Mouse (Mus musculus): ENCODE data around the gene Ebf1.

Gene Ebf1

DNA sequence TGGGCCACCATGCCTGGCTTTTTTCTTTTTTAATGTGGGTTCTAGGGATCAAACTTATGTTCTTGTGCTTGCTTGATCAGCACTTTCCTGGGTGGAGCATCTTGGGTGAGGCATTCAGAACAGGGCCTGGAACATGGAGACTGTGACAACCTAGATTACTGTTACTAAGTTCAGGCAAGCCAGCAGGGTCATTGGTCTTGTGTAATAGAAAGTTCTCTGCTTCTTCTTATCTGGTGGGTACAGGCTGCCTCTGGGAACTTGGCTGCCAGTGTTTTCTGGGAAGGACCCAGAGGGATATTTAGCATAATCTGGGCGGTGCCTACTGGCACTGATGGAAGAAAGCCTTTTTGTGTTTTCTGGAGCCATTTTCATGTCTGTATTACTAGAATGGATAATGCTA is 170.9 kb downstream of the Ebf1 start:
- DNase-seq = no peak

DNA sequence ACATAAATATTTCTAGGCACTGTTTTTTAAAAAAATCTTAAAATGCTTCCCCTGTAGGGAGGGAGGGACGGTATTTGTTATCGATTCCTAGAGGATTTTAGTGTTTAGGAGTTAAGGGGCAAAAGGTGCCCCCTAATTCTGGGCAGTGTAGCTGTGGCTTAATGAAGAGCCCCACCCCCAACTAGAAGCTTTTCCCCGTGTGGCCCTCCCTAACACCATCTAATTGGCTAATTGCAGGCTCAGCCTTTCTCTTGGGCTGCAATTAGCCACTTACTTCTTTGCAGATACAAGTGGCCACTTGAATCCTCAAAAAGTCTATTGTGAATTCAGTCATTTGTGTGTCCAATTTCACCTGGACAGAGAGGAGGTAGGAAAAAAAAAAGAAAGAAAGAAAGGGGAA is 175.7 kb downstream of the Ebf1 start:
- DNase-seq = no peak

DNA sequence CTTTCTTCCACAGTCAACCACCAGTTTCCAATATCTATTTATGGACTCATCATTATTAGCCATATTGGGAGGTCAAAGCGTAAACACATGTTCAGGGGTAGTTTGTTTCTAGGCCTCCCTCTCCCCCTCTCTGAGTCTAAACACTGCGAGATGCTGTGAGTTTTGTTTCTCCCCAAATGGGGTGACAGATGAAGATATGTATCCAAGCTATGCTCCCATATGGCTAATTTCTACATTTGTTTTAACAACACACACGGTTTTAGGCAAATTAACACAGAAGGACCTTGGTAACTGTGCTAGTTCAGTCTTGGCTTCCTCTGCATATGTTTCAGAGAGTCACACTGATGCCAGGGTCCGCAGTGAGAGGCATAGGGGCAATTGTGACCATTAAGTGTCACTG is 177.8 kb downstream of the Ebf1 start:
- no peak for DNase-seq

DNA sequence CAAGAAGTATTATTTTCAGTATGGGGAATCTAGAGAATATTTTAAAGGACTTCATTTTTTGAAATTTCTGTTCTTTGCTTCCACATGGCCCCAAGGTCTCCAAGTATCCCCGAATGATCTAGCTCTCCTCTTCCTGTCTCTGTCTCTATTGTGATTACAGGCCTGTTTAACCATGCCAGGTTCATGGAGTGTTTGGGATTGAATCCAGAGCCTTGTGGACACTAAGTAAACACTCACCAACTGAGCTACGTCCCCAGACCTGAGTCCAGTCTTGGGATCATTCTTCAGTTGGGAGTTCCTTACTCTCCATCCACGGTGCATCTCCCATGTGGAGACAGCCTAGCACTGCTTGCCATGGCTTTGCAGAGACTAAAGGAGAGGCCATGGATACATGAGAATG is 178.7 kb downstream of the Ebf1 start:
- peak; percentile 28 for DNase-seq

DNA sequence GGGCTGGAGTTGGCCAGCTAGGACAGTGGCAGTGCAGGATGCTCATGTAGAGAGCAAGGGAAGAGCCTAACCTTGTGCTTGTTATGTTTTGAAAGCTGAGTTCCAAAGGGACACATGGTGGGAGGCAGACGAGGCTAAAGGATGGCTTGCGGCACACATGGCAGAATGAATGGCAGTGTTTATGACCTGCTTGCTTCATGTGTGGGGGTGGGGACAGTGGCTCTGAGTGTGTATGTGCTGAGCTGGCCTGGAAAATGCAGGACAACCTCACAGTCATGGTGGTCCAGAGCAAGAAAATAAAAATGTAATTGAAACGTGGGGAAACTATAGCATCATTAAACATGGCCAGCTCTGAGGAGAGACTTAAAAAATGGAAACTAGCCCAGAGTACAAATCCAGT is 181.2 kb downstream of the Ebf1 start:
- no peak for DNase-seq

DNA sequence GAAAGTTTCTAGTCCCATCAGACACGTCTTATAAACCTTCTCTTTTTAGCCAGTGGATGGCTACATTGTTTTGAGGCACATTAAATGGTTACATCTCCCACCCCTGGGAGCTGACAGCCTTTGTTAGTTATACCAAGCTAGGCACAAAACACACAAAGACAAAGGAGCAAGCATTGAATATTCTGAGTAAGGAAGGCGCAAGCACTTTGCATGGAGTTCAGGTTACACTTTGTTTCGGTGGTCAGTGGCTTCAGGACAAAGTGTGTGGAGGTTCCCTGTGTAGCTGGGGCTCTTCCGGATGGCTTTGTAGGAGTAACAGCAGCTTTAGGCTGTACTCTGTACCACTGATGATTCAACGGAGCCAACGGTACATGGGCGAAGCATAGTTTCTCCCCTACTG is 186.9 kb downstream of the Ebf1 start:
- no peak for DNase-seq

DNA sequence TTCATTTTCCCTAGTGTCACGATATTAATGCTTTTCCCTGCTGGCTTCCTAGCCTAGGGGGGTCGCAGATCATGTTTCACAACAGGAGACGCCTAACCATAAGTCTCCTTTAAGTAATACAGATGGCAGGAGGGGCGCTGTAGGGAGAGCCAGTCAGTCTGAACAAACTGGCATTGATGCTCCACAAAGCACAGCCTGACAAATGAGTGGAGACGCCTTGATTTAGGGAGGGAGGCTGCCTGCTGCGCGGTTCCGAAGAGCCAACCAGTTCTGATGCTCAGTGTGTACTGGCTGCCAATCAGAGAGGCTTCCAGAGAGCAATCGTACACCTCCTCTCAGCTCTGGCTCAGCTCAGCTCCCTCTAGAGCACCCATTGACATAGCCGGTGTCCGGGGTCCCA is 189.5 kb downstream of the Ebf1 start:
- peak; percentile 71 for DNase-seq

DNA sequence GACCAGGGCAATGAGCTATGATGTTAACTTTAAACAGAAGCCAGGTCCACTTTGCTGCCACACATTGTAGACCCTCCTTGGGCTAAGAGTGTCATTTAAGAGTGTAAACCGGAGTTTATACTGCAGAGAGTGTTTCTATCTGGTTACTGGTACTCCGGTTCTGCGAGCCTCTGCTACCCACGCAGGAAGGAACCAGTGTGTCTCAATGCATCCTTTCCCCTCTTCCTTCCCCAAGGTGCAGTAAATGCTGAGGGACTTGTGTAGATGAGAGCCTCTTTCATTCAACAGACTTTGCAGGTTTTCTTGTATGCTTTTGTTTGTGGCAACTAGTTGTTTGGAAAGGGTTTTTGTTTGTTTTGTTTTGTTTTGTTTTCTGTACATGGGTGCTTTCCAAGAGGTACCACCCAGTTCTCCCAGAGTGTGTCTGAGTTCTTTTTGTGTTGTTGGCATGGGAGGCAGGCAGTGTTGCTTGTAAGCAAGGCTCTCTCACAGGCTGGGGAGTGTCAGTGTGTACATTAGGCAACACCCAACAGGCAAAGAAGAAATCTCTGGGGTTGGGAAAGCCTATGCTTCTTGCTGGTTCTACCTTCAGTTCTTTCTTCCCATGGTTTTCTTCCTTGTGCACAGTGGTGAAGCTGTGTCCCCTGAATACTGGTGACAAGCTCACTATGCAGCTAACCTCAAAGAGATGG is 191.9 kb downstream of the Ebf1 start:
- DNase-seq = no peak

DNA sequence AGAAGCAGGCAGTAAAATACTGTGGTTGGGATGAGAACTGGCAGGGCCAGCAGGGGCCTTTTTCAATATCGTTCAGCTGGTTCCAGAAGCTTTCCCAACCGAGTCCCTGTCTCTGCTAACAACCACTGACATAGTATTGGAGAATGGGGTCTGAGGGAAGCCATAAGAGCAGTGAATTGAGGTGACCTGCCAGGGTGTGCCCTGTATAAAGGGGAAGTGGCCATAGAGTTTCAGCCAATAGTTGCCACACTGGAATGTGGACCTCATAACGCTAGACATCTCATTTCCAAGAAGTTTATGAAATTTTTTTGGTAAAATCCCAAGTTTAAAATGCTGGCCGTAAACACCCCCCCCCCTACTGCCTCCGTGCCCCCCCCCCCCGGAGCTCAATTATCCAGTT is 193.9 kb downstream of the Ebf1 start:
- DNase-seq = no peak

DNA sequence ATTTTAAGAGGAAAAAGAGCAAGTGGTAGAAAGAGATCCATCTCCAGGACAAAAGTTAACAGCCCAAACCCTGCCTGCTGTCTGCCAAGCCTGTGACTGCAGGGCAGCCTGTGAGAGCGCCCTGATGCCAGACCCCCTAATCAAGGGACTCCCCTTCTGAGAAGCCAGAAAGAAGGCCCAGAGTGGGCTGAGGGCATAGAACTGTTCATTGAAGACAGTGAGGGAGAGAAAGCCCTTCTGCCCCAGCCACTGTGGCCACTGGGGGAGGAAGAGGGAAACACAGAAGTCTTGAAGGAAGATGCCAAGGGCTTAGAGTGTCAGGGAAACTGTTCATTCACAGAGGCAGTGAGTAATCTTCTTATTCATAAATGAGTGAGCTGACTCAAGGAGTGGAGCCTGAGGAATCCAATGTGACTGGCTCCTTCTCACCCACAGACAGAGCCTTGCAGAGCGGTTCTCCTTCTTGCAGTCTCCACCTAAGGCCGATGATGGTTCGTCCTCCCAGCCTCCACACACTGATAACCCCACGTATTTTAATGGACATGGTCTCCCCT is 195.2 kb downstream of the Ebf1 start:
- no peak for DNase-seq

DNA sequence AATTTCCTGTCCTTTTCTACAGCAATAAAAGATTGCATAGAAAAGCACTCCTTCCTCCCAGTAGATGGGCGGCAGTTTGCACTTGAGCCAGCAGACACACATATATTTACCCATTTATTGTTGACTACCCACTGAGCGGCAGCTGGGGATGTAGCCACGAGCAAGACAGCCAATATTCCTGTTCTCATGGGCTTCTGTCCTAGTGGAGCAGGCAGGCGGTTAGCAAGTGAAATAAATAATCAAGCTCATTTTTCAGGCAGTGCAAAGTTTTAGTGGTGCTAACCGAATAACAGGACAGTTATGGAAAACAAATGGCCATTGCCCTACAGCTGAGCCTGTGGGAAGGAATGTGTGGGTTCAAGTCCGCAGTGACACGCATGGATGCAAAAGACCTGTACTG is 196.4 kb downstream of the Ebf1 start:
- DNase-seq = no peak

DNA sequence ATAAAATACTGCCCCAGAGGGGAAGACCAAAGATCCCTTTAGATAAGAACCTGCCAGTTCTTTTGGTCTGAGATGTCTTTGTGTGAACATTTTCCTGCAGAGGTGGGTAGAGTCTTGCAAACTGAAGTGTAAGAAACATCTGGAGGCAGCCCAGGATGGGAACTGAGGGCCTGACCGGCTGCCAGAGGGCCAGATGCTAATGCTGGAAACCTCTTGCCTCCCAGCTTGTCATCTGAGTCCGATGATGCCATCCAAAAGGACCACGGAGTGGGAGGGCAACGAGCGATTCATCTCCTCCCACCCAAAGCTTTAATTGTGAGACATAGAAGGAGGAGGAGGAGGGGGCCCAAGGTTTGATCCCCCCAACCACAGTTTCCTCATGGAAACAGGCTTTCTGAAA is 197.7 kb downstream of the Ebf1 start:
- DNase-seq = no peak

DNA sequence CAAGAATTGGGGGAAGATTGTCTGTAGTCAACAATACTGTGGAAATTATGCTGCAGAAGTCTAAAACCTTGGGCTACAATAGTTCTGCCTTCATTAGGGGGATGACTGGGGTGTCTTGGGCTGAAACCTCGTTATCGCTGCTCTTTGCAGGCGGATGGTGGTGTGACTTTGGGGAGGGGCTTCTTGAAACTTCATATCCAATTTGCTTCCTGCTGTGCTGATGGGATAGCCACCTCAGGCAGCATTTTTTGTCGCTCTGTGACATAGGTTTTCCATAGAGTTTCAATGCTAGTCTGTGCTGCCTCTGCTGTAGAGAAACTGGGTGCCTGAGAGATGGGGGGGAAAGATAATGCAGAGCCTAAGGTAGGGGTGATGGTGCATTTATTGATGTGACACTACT is 198.9 kb downstream of the Ebf1 start:
- DNase-seq = no peak

DNA sequence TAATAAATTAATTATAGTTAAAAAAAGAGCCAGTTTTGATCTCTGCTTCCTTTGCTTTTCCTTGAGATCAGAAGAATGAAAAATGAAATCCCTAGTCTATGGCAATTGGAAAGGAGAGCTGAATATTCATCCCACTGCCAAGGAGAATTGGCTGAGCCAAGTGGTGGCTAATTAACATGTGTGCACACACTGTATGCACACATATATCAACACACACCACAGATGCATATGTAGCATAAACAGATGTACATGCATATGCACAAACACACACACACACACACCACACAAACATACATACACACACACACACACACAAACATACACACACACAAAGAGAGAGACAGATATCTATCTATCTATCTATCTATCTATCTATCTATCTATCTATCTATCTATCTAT is 205.2 kb downstream of the Ebf1 start:
- no peak for DNase-seq

DNA sequence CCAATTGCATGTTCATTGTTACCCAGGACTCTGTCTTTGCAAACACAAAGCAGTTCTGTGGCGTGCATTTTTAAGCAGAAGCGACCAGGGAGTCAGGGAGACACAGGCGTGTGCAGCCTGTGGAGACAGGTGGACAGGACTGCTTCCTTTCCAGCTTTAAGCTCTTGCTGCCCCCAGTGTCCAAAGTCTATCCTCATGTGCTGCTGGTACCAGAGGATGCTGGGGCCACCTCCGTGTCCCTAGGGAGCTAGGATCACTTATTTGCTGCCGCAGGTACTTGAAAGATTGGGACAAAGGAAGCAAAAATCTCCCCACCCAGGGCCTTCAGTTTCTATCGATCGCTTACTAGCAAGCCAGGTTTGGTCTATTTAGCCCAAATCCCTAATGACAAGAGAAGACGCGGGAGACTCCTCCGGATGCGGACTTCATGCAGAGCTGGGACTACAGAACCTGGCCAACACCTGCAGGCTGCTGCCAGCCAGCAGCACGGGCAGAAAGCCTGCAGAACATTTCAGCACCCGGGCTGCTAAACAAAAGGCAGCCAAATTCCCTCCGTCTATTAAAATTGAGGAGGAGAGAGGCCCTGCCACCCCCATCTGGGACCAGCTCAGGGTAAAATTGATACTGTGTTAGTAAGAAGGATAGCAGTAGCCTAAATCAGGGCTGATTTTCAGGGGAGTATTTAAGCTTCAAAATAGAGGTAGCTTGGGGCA is 215.3 kb downstream of the Ebf1 start:
- DNase-seq = peak; percentile 20

DNA sequence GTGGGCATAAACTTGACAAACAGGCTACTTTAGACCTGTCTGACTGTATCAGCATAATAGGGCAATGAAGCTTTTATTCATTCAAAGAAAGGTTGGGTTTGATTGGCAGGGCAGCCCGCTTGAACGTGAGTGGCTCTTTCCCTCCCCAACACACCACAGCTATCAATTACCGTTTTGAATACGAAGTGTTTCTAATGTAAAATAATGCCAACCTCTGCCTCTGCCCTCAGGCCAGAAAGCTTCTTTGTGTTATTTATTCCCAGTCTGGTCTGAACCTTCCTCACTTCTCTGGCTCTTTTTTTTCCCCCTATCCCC is 215.8 kb downstream of the Ebf1 start:
- no peak for DNase-seq

DNA sequence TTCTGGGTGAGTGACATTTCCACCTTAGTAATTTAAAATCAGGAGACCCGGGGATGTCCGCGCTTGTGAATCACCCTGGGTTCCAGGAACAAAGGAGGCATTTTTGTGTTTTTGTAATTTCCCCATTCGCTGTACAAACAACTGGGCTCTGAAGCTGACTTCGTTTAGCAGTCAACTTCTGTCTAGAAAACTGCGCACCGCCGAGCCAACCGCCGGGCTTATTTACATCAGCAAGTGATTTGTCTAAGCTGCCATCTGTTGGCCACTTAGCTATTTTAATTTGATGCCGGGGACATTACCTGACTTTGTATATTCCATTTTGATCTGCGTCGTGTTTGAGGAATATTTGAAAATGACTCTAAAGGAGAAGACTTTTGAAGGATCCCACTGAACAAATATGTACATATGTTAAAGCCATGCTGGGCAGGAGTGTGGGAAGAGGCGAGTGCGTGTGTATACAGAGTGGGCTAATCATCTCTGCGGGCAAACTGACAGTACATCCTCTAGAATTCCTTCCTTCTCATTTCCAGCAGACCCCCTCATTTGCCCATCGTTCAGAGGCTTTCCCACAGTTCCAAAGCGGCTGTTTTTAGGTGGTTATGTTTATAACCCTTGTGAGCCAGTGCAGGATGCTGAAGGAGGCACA is 216.4 kb downstream of the Ebf1 start:
- DNase-seq = peak; percentile 9

DNA sequence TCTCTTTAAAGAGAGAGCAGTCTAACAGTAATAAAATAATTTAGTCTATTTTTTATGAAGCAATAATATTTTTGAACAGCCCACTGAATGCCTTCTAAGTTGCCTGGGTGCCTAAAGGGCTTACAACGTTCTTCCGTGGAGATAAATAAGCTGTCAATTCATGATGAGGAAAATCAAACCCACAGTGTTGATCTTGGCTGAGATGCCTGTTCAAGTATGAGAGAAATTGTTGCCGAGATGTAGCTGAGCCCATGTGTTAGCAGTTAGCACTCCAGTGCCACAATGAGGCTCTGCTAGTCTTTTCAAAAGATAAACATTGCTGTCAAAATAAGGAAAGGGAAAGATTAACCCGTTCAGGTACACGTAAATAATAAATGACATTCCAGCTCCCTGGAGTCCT is 218.0 kb downstream of the Ebf1 start:
- DNase-seq = no peak

DNA sequence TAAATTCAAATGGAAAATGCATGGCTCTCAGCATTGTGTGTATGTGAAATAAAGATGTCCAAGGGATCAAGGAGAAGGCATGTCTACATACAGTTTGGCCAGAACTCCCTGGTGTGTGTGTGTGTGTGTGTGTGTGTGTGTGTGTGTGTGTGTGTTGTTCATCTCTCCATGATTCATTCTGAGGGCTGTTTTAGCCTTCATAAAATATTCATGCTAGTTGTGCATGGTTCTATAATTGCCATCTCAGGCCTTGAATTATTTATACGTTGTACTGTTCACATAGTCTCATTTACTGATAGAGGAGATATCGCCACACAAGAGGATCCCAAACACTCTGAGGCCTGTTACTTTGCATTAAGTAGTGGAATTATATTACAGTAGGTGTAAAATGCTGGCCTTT is 220.5 kb downstream of the Ebf1 start:
- no peak for DNase-seq

DNA sequence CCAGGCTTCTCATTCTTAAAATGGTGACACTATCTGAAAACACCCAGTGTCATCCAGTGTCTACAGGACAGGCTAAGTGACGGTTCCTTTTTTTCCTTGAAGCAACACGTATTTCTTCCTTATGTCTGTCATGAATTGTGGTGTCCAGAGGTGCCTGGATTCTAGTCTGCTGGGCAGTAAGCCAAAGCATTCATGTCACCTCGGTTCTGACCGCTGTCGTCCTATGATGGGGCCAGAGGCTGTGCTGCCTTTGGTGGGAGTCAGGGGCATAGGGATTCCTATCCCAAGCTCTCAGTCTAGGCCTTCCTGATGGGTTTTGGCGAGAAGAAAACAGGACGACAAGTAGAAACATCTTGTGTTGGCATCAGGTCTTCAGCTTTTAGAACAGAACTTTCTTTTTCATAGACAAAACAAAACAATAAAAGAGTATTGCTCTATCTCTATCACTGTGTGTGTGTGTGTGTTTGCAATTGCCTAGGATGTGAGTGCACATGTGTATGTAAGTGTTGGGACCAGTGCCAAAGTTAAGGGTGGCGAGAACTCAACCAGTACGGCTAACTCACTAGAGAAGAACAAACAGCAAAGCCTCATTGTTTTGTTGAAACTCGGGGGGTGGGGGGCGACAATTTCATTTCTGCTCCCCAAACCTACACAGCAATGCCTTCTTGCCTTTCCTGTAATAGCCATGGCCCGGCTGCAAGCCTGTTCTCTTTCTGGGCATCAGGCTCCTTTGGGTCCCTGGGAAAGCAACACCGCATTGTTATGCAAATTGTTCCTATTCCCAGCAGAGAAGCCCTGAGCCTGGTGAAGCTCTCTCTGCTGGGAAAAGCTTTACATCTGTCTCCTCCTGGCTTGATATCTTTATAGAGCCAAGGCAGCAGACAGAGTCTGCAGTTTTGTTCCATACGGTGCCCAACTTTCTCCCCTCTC is 224.3 kb downstream of the Ebf1 start:
- DNase-seq = no peak

DNA sequence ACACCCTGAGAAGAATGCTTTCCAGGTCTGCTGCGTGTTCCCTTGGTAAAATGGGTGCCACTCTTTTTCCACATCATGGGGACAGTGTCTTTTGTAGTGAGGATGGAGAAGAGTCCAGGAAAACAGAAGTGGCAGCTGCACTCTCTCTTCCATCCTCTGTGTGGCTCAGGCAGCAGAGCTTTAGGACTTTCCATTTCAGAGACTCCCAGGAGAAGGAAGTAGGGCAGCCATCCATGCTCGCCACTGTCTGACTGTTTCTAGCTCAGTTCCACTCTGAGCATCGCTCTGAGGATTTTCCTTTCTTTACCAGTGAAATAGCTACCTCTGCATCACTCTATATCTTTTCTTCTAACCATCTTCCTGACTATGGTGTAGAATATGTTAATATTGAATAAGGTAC is 234.8 kb downstream of the Ebf1 start:
- DNase-seq = no peak

DNA sequence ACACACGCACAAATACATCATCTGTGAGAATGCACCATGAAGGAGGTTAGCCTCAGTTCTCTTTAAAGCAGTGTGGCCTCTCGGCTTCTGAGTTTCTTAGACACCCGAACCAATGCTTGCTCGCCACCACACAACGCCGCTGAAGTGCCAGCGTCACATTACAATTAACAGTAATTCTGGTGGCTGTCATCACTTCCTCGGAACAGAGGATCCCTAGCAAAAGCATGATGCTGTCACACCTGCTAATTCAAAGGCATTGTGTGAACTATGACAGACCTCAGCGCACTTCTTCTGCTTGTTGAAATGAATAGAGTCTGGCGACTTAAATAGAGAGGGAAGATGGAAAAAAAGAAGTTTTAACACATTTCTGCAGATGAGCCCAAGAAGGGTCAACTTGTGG is 235.8 kb downstream of the Ebf1 start:
- no peak for DNase-seq

DNA sequence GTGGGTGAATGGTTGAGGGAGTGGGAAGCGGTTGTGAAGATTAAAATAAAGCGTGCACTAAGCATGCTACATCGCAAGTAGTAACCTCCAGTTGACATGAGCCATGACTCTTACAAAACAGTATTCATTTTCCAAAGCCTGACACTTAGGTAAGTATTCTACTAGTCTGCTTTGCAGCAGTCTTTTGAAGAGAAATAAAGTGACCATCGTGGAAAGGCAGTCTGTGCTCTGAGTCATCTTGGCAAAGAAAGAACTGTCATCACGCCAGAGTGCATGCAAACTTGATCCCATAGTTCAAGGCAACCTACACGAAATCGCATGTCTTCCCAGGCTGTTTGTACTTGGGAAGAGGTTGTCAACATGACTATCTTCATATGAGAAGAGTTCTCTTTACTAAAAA is 237.4 kb downstream of the Ebf1 start:
- no peak for DNase-seq
